Mouse (Mus musculus): ENCODE results near the gene Stard3.
A peak's percentile ranks its signal among the peaks of the same experiment; 100 is the strongest.

The Stard3 gene

DNA sequence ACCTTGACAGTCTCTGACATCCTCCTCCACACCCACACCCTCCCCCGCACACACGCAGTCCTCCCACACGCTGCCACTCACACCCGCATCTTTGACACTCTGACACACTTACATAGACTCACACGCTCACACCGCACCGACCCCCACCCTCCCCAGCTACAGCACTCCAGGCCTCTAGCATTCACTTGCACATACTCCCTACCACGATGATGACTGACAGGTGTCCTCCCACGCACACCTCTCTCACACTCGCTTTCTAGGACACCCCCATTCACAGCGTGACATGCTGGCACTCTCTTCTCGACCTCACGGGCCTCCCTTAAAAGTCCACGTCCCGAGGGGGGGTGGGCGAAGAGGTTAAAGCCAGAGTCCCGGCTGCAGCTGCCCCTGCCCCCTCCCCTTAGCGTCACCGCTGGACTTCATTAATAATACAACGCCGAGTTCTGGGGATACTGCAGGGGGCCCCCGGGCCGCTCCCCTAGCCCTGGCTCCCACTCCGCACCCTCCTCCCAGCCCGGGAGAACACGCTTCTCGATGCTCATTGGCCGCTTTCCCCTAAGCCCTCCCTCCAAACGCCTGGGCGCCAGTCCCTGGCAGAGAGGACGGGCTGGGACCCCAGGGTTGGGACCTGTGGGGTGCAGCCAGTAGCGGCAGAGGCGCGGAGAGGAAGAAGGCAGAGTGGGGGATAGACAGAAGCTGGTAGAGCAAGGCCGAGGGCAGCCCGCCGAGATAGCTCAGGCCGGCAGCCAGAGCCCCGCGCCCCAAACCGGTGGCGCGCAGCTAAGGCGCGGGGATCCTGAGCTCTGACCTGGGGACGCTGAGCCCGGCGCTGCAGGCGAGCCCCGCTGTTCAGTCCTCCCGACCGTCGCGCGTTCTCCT lies 9.8 kb upstream of the Stard3 start, which contains the start of gene Ppp1r1b:
Gene Ppp1r1b (plus strand): TSS at position 322 of the 879 bp plus-strand sequence.
- DNase-seq: peak; percentile 52 to 62

DNA sequence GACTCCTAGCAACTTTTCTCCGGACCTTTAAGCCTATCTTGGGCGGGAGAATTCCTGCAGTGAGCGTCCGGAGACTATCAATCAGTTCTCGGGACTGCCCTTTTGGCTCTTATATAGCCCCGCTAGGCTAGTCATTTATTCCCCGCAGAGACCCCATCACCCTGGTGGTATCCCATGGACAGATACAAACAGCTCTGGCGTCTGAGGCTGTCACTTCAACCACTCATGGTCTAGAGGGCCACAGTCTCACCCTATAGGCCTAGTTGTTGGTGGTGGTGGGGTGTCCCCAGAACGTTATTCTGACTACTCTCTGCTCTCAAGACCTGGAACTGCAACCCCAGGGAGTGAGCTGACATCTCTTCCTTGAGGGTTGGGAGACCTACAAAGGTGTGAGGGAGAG lies 8.9 kb upstream of the Stard3 start:
- DNase-seq: no peak

DNA sequence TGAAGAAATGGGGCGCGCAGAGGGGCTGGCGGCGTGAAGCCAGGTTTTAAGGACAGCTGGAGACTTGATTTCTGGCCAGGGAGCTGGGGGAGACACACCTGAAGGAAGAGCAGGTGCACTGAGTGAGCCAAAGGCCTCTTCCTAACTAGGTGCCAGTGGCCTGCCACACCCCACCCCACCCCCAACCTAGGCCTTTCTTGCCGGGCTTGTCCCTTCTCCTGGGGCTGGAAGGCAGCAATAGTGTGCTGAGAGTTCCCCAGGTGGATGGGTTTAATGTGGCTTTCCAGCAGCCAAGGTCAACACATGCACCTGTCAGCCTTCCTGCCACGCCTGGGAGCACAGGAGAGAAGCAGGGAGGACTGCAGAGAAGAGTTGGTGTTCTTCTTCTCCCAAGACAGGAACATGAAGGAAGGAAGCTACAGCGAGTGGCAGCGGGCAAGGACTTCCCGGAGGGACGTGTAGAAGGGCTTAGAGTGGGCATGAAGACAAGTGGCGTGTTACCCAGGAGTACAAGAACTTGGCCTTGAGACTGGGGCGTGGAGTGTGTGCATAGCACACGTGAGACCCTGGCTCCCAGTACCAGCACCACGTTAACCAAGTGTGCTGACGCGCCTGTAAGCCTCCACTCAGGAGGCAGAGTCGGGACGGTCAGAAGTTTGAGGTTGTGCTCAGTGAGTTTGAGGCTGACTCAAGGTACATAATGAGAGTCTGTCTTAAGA lies 5.7 kb upstream of the Stard3 start:
- DNase-seq: no peak

DNA sequence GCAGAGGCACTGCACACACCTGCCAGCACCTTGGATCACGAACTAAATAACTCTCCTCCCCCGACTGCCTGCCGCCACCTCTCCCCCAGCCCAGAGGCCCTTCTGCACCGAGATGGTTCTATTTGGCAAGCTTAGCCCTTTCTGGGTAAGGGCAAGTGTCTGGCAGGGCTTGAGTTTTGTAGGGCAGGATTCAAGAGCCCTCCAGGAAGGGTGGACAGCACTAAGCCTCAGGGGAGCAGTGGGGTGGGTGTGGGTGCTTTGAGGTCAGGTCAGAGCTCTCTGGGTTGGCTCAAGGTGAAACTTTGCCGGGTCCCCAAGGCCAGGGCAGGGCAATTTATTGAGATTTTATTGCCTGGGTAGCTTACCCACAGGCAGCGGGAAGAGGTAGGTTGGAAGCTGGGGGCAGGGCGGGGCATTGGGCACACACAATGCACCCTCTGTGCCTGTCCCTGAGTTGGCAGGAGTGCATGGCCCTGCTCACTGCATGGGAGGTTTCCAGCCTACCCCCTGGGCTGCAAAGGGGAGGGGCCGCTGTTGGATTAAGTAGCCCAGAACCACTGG lies 4.4 kb upstream of the Stard3 start:
- DNase-seq: no peak

DNA sequence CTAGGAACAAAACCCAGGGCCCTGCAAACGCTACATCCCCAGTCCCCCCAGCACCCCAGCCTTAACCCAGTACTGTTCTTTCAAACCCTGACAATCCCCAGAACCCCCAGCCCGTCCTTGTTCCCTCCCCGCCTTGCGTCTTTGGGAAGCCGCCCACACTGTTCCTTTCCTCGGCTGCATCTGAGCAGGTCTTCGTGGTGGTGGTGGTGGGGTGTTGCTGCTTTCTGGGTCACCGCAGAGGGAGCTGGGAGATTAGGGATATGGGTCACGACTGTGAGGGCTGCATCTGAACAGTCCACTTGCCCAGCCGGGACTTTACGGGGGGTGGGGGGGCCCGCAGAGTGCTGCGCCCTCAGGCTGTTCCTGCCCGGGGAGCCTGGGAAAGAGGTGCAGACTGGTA lies 3.7 kb upstream of the Stard3 start:
- no peak for DNase-seq

DNA sequence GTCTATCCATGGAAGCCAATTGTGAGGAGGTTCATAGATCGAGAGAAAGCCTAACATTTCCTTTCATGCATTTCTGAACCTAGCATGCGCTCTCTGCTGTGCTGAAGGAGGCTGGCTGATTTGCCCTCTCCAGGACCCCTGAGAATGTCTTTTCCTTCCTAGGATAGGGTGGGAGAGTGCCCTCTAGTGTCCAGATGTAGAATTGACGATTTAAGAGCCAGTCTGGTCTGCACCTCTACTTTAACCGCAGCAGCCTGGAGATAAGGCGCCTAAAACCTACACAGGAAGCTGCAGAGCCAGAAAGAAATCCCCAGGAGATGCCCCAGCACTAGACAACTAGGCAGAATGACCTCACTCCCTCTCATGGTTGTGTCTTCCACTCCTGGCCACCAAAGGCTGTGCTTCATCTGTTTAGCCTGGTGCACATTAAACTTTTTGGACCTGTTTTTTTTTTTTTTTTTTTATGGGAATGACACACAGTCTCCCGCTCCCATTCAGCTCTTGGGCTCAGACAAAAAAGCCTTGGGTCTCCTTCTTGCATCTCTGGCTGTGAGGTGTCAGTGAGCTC lies 2.4 kb upstream of the Stard3 start:
- peak in 1 of 2 experiments; percentile 52 for DNase-seq

DNA sequence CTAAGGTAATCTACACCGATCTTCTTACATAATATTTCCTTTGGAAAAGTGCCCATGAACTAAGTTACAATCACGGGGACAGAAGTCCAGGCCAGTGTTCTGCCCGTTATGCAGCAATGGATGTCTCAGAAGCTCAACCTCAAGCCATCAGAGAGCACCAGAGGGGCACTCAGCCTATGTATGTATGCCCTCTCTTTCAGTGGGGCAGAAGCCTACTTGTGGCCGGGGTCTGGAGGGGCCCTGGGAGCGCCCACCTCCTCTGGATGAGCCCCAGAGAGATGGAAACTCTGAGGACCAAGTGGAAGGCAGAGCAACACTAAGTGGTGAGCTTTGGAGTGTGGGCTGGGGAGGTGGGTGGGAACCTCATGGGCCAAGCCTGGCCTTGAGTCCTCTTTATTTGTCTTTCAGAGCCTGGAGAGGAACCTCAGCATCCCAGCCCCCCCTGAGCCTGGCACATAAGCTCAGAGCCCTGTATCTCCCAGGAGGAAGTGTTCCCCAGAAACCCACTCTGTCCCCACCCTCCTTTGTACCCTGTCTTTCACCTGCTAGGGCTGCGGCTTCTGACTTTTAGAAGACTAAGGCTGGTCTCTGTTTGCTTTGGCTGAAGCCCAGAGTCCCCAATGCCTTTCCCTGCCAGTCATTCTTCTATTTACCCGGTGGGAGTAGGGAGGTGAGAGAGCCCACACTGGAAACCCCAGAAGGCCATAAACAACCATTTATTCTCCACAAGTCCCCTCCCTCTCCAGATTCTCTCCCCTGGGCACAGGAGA lies 1.4 kb upstream of the Stard3 start:
- no peak for DNase-seq

DNA sequence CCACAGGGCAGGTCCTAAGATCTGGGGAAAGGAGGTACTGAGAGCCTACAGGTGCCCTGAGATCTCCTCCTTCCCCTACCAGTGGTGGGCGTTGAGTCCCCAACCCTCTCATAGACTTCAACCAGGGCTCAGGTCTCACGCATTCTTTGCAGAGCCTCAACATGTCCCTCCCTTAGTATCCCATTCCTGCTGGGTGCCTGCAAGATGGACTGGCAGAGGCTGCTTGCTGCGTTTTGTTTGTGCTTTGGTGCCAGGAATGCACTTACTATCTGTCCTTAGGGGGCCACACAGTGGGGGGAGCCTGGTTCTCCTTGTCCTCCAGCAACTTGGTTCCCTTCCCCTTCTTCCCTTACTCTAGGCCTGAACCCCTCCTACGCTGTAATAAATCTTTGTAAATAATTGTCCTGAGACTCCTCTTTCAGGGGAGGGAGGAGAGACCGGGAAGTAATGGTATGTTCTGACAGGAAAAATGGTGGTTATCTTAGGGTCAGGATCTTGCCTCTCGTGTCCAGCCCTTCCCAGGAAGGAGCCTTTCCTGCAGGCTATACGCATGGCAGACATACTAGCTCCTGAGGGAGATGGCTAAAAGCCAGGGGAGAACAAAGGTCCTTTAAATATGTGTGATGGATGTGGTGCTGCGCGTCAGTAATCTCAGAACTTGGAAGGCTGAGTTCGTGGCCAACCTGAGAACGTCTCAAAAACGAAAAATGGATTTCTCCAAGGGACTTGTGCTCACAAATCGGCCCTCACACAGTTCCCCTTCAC lies 590 bp upstream of the Stard3 start:
- no peak for DNase-seq

DNA sequence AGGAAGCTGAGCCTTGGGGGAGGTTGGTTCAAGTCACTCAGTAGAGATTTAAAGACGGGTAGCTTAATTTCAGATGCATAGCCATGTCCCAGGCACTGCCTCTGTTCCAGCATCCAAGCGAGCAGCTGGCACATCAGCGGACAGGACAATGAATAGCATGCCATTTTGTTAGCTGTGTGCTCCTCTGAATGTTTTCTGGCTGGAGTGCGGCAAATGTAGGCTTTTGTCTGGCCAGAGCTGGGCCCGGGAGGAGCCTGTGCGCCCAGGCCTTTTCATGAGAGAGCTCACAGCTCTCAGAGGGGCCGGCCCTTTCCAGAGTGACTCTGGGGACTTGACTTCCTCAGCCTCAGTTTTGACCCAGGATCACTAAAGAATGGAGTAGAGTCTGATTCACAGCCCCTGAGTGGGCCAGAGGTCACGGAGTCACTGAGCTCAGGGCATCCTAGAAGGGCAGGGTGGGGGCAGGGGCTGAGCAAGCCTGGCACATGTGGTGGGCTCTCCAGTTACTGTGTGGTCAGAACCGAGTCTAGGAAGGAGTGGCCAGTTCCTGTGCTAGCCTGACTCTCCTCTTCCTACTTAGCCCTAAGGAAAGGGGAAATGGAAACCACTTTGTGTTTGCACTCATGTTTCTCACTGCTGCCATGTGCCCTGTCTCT lies 2.8 kb downstream of the Stard3 start:
- no peak for DNase-seq

DNA sequence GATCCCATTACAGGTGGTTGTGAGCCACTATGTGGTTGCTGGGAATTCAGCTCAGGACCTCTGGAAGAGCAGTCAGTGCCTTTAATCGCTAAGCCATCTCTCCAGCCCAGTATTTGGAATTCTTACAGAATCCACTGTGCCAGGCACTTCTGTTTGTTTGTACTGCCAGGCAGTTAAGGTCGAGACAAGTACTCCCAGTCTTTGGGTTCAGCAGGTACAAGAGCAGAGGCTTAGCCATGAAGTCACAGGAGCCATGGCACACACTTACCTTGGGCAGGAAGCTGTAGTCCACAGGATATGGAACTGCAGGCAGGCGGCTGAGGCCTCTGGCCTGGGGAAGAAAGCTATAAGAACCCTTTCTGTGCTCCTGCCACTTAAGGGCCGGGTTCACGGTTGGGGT lies 5.6 kb downstream of the Stard3 start:
- no peak for DNase-seq

DNA sequence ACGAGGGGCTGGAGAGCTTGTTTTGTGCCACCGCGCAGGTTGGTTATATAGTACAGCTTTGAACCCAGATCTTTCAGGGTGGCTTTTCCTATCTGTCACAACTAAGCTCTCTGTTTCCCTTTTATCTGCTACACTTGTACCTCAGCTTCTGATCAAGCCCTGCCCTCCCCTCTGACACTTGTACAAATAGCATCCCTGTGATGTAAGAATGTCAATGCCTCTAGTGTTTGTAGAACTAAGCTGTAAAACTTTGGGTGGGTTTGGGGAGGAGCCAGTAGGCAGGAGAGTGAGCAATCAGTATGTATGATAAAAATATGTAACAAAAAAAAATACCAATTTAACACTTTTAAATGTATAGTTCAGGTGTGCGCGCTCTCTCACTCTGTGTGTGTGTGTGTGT lies 6.2 kb downstream of the Stard3 start:
- DNase-seq: no peak

DNA sequence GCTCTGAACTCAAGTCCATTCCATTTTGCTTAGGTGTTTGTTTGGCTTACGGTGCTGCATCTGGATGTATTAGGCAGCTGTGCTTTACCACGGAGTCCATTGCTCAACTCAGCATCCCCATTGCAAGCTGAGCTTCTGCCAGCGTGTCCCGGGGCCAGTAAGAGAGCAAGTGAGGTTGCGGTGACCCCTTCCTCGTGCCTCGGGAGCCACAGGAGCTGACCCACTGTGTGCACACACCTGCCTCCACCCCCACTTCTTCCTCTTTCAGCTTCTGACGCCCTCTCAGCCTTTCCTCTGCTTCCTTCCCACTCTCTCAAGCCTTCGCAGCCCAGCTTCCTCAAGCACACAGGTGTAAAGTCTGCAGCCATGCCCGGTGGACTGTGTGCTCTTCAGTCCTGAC lies 8.1 kb downstream of the Stard3 start:
- DNase-seq: peak in 1 of 2 experiments; percentile 37

DNA sequence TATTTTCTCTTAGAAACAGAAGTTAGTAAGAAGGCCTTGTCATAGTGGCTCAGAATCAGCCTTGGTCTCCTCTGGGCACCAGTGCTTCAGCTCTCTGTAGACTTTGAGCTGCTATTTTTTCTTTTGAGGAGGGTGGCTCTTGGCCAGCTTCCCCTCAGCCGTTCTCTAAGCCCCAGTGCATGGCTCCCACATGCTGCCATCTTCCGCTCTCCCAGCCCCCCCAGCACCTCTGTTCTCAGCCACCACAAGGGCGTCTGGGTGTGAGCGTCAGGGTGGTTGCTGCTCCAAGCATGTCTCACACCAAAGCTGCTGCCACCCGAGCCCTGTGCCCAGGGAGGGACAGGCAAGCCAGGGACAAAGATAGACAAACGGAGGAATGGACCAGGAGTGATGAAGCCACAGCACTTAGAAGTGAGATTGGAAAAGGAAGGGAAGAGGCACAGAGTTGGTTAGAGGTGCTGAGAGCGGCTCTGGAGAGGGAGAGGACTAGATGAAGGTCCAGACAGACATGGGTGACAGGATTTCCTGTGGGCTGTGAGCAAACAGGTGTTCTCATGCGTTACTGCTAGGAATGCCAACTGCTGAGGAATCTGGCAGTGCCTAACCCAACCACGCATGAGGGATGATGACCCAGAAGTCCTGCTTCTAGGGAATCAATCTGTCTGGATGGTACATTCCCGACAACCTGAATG lies 9.1 kb downstream of the Stard3 start:
- DNase-seq: peak; percentile 34 to 41

DNA sequence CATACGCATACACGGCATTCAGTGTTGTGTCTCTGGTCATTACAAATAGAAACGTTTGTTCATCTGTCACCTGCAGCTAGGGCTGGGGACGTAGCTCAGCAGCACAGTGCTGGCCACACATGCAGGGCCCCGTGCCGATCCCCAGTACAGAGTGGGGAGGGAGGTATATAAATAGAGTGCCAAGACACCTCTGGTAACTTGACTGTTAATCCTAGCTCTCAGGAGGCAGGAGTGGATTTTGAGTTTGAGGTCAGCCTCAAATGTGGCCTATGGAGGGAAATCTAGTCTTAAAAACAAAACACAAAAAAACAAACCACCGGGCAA lies 9.7 kb downstream of the Stard3 start:
- DNase-seq: no peak

DNA sequence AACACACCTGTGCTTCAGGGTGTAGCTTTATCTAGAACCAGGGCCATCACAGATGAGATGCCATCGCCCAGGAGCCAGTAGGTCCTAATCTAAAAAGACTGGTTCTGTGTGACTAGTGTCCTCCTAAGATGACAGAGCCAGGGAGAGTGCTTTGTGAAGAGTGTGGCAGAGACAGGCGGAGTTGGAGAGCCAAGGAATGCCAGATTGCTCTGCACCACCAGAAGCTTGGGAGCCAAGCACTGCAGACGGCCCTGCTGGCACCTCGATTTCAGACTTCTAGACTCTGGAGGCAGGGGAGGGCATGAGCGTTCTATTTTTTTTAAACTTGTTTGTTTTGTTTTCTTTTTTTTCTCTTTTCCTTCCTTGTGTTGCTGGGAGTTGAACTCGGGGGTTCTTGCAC lies 11.2 kb downstream of the Stard3 start:
- no peak for DNase-seq

DNA sequence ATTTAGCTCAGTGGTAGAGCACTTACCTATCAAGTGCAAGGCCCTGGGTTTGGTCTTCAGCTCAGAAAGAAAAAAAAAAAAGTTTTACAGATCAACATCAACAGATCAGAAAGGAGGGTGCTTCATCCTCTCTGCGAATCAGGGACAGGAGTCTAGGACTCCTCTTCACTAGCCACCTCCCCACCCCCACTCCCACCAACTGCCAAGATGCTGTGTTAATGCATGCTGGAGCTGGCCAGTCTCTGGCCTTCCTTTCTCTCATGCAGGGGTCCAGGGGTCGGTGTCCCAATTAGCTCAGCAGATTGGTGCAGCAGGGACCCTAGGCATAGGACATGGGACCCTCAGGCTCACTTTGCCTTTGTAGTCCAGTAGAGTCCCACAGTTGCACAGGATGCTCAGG lies 12.4 kb downstream of the Stard3 start:
- no peak for DNase-seq

DNA sequence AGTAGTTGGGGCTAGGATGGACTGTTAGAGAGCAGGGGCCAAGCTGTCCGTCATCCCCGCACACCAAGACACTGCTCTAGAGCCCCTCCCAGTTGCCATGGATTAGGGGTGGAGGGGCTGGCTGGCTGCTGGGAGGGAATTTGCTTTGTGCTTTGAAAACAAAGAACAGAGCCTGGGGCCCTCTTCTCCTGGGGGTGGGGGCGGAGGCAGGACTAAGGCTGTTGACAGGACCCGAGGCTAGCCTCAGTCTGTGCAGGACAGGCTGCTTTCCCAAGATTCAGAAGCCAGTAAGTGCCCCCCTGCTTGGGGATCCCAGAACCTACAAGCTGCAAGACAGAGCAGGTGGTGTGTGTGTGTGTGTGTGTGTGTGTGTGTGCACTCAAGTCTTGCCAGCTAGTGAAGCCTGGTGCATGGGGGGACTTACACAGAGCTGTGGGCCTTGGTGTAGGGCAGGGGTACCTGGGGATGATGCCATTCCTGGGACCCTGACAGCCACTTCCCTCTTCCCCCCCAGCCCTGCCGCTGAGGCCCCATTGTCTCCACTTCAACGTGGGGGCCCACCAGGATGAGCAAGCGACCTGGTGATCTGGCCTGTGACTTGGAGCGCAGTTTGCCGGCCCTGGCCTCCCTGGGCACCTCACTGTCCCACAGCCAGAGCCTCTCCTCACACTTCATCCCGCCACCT lies 13.5 kb downstream of the Stard3 start:
- no peak for DNase-seq

DNA sequence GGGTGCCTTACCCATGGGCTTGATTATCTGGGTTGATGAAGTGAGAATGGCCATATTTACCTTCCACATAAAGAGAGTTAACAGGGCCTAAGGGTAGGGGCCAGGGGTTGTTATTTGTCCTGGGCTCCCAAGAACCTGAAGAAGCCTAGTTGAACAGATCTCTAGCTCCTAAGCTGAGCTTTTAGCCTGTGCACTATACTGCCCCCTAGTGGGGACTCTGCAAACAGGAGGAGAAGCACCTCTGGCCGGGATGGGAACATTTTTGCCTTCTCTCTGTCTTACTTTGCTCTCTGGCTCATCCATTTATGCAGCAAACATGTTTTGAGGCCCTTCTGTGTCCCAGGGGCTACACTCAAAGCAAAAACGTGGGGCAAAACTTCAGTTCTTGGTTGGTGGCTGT lies 14.2 kb downstream of the Stard3 start:
- no peak for DNase-seq

DNA sequence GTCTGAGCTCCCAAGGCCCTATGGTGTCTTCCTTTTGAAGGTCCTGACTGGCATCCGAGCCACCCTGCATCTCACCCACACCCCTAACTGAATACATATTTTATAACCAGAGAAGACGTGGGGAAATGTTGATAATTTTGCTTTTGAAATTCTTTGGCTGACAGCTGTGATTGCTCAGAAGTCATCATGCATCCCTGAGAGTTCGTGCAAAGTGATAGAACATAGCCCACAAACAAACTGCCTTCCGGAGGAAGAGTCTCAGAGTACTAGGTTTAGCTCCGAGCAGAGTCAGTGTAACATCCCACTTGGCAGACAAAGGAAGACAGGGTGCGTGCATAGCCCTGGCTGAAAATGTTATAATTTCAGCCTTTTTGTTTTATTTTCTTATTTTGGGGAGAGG lies 15.1 kb downstream of the Stard3 start:
- DNase-seq: no peak

DNA sequence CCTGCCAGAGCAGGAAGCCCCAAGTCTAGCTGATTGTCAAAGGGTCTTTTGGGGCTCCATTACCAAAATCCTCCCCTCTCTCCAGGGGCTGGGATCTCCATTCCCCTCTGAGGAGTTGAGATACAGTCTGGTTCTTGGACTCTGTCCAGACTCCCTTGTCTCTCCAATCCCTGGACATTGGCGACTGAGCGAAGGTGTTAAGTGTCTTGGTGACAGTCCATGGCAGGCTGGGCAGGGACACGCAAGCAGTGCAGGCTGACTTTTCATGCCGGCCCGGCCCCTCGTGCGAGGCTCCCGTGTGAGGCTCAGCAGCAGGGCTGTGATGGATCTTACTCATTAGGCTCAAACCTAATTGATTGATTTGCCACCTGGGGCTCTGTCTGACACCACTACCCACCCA lies 16.1 kb downstream of the Stard3 start:
- DNase-seq: no peak

All from thymus, adult 18-20 months (tissue).